Mouse (Mus musculus) left cerebral cortex, postnatal 4 days (tissue): Measurements from ENCODE around the gene Cubn. TPM values are rescaled to one million over a fixed set of nuclear protein-coding genes. Genes with fewer than 3 reads are reported as not detected.

Source experiments
- DNase-seq: peaks from one replicate; pipeline ENCODE4 v3.0.0-alpha.2; 2022
- intact Hi-C: fragments of 180-260 bp; cut with DNase I; formaldehyde crosslinking; loops from one replicate; pipeline ENCODE4 v1.15.1; 2025
- total RNA-seq, 2 experiments: library from RNA; stranded (reverse); gene quantifications; 2 replicates each; pipeline ENCODE4 v1.2.3; 2021

The Cubn gene
- total RNA-seq, 2 experiments from 2014 or later, result 0.54 to 0.62 TPM

GRCm38 (mm10) chr2:13409767-13410519 is 81.7 kb downstream of the Cubn start:
- intact Hi-C loops, result no loop called here
- no peak for DNase-seq

- no peak for DNase-seq
- intact Hi-C loops, result no loop called here
Measured at GRCm38 (mm10) chr2:13408333-13408732, 83.3 kb downstream of the Cubn start.

GRCm38 (mm10) chr2:13407698-13408097 is 83.9 kb downstream of the Cubn start:
- no peak for DNase-seq
- intact Hi-C loops, result no loop called here

- intact Hi-C loops, result no loop called here
- DNase-seq, result no peak
Measured at GRCm38 (mm10) chr2:13407272-13407671, 84.3 kb downstream of the Cubn start.

- no peak for DNase-seq
- intact Hi-C loops, result no loop called here
Measured at GRCm38 (mm10) chr2:13404986-13405678, 86.5 kb downstream of the Cubn start.

- no peak for DNase-seq
- intact Hi-C loops, result no loop called here
Measured at GRCm38 (mm10) chr2:13400831-13401230, 90.8 kb downstream of the Cubn start.

GRCm38 (mm10) chr2:13399480-13400072 is 92.0 kb downstream of the Cubn start:
- intact Hi-C loops, result no loop called here
- DNase-seq, result no peak

- peak; percentile 63 for DNase-seq
- intact Hi-C loops, result no loop called here
Measured at GRCm38 (mm10) chr2:13398955-13399354, 92.7 kb downstream of the Cubn start.

GRCm38 (mm10) chr2:13398551-13398950 is 93.1 kb downstream of the Cubn start:
- no peak for DNase-seq
- intact Hi-C loops, result no loop called here

- no peak for DNase-seq
- intact Hi-C loops, result no loop called here
Measured at GRCm38 (mm10) chr2:13396124-13396540, 95.5 kb downstream of the Cubn start.

GRCm38 (mm10) chr2:13391018-13391417 is 100.6 kb downstream of the Cubn start:
- no peak for DNase-seq
- intact Hi-C loops, result no loop called here

GRCm38 (mm10) chr2:13386631-13387030 is 105.0 kb downstream of the Cubn start:
- intact Hi-C loops, result no loop called here
- peak; percentile 53 for DNase-seq

GRCm38 (mm10) chr2:13385542-13386345 is 105.9 kb downstream of the Cubn start:
- intact Hi-C loops, result no loop called here
- DNase-seq, result no peak

GRCm38 (mm10) chr2:13384775-13385541 is 106.7 kb downstream of the Cubn start:
- intact Hi-C loops, result no loop called here

GRCm38 (mm10) chr2:13376166-13376565 is 115.4 kb downstream of the Cubn start:
- intact Hi-C loops, result no loop called here
- DNase-seq, result no peak

More at GRCm38 (mm10) chr2:13384775-13385541, 106.7 kb downstream of the Cubn start:
- DNase-seq, result no peak

GRCm38 (mm10) chr2:13373291-13373690 is 118.3 kb downstream of the Cubn start:
- intact Hi-C loops, result no loop called here

GRCm38 (mm10) chr2:13372825-13373224 is 118.8 kb downstream of the Cubn start:
- intact Hi-C loops, result no loop called here
- DNase-seq, result no peak

More at GRCm38 (mm10) chr2:13373291-13373690, 118.3 kb downstream of the Cubn start:
- no peak for DNase-seq

GRCm38 (mm10) chr2:13372256-13372824 is 119.3 kb downstream of the Cubn start:
- no peak for DNase-seq
- intact Hi-C loops, result no loop called here

GRCm38 (mm10) chr2:13371797-13372170 is 119.8 kb downstream of the Cubn start:
- intact Hi-C loops, result no loop called here
- DNase-seq, result no peak
